Mouse (Mus musculus) ES-Bruce4 (cell line): Measurements from ENCODE around the gene Tal1.

Experiments
- CTCF ChIP-seq: IDR thresholded peaks from one replicate; pipeline ENCODE4 v1.8.1; 2011; ENCODE audit warnings: low read depth, low read length
- EP300 ChIP-seq: IDR thresholded peaks from 2 replicates; pipeline ENCODE4 v1.6.1; 2011; ENCODE audit warnings: low read depth, low read length; ENCODE audit not compliant: insufficient read depth
- POLR2A ChIP-seq: IDR thresholded peaks from one replicate; pipeline ENCODE4 v1.8.1; 2011; ENCODE audit warnings: low read length; ENCODE audit not compliant: insufficient read depth

DNA sequence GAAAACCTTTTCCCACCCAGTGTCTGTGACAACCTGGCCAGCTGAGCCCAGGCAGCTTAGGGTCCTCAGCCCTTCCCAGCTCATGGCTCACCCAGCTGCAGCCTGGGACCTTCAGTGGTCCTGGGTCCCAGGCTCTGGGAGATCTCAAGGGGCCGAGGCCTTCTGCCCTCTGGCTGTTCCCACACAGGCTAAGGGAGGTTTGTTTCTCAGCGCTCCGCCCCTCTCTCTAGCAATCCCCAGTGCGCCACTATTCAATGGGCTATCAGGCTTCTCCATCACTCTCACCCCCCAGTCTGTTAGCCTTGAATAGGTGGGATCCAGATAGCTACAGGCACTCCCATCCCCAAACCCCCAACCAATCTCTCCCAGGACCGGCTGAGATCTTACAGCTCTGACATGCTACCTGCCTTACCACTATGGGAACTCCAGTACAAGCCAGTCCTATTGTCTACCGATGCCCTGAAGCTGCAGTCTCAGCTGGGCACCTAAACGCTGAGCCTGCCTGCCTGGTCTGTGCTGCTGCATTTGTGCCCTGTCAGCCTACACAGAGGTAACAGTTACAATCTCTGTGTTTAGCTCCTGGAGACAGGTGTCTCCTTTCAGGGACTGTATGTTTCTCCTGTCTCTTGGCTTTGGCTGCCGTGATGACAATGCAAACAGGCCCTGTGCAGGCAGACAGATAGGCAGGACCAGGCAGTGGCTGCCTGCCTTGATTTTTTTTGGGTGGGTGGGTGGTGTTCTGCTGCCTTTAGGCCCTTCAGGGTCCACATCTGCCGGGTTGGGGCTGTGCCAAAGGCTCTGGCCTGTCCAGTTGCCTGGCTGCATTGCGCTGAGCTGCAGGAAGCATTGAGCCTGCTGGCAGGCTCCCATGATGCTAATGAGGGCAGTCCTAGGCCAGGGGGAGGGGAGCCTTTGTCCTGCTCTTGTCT, 22.9 kb downstream of the Tal1 start:
- TF ChIP-seq CTCF (no peak), POLR2A (no peak), EP300 (no peak)
